Mouse (Mus musculus) monocyte, adult 5-6 weeks (primary cell): Measurements from ENCODE around the gene Setmar. TPM values are rescaled to one million over a fixed set of nuclear protein-coding genes. Genes with fewer than 3 reads are reported as not detected.

ENCODE experiments used
- ATAC-seq: fragments of 153-309, 156-312 bp; replicated peaks from 2 replicates; pipeline ENCODE4 v1.8.0; 2017; ENCODE audit warnings: mild to moderate bottlenecking; ENCODE audit not compliant: low TSS enrichment, insufficient number of reproducible peaks, severe bottlenecking, poor library complexity, low FRiP score
- total RNA-seq: library from RNA; stranded (forward); fragments of 200-1000, 200-491, 200-594 nt; gene quantifications from 3 replicates; pipeline ENCODE4 v1.2.3, GENCODE M21; 2017

Gene Setmar
- total RNA-seq, result 0.85 to 5.4 TPM (median 4.1 TPM) in 3 replicates

- peak; percentile 90 for ATAC-seq
These were observed at the start of gene Setmar for GRCm38 (mm10) chr6:108064918-108065526. TSS of gene Setmar (plus strand) at chr6:108065045.

- no peak for ATAC-seq
These were observed 43.2 kb upstream of the Setmar start for GRCm38 (mm10) chr6:108021646-108022045.

- ATAC-seq, result 0 out of 2 replicates have a peak, but pooled peaks have one; percentile 71
These were observed 9.8 kb upstream of the Setmar start for GRCm38 (mm10) chr6:108055041-108055440.

- no peak for ATAC-seq
These were observed 8.9 kb upstream of the Setmar start for GRCm38 (mm10) chr6:108055946-108056345.

GRCm38 (mm10) chr6:108057353-108057752 is 7.5 kb upstream of the Setmar start:
- no peak for ATAC-seq

GRCm38 (mm10) chr6:108058066-108058465 is 6.8 kb upstream of the Setmar start:
- ATAC-seq, result no peak

- no peak for ATAC-seq
These were observed 3.7 kb upstream of the Setmar start for GRCm38 (mm10) chr6:108061121-108061520.

- ATAC-seq, result no peak
These were observed 738 bp downstream of the Setmar start for GRCm38 (mm10) chr6:108065583-108065982.

- no peak for ATAC-seq
These were observed 6.1 kb downstream of the Setmar start for GRCm38 (mm10) chr6:108070947-108071346.

GRCm38 (mm10) chr6:108073071-108073470 is 8.2 kb downstream of the Setmar start:
- ATAC-seq, result no peak

- ATAC-seq, result no peak
These were observed 9.1 kb downstream of the Setmar start for GRCm38 (mm10) chr6:108073931-108074330.

- no peak for ATAC-seq
These were observed 9.8 kb downstream of the Setmar start for GRCm38 (mm10) chr6:108074624-108075023.

GRCm38 (mm10) chr6:108075857-108076256 is 11.0 kb downstream of the Setmar start:
- no peak for ATAC-seq

- no peak for ATAC-seq
These were observed 26.5 kb downstream of the Setmar start for GRCm38 (mm10) chr6:108091296-108091695.

GRCm38 (mm10) chr6:108092646-108093045 is 27.8 kb downstream of the Setmar start:
- ATAC-seq, result no peak

- no peak for ATAC-seq
These were observed 28.6 kb downstream of the Setmar start for GRCm38 (mm10) chr6:108093449-108093848.

GRCm38 (mm10) chr6:108095445-108095844 is 30.6 kb downstream of the Setmar start:
- ATAC-seq, result no peak

GRCm38 (mm10) chr6:108098171-108098845 is 33.5 kb downstream of the Setmar start:
- ATAC-seq, result peak; percentile 93

- ATAC-seq, result no peak
These were observed 34.0 kb downstream of the Setmar start for GRCm38 (mm10) chr6:108098846-108099217.
